Mouse (Mus musculus) embryonic fibroblast, embryonic 13.5 days (primary cell): ENCODE measurements around the gene Calr. TPM values are rescaled to one million over a fixed set of nuclear protein-coding genes. Genes with fewer than 3 reads are reported as not detected.

ENCODE experiments used
- H3K27ac ChIP-seq: 2 replicates; pipeline ENCODE4 v1.5.1; 2012; ENCODE audit warnings: low read length, control low read depth, inconsistent platforms; ENCODE audit not compliant: insufficient read depth
- H3K4me1 ChIP-seq: 2 replicates; pipeline ENCODE4 v1.6.1; 2011; ENCODE audit warnings: low read length; ENCODE audit not compliant: control insufficient read depth, insufficient read depth
- H3K4me3 ChIP-seq: 2 replicates; pipeline ENCODE4 v1.5.1; 2011; ENCODE audit warnings: mild to moderate bottlenecking, control low read depth, low read length; ENCODE audit not compliant: insufficient read depth
- CTCF ChIP-seq: IDR thresholded peaks from 2 replicates; pipeline ENCODE4 v1.5.1; 2011; ENCODE audit warnings: mild to moderate bottlenecking, control low read depth, low read length, moderate library complexity, borderline replicate concordance; ENCODE audit not compliant: insufficient read depth
- POLR2A ChIP-seq: IDR thresholded peaks from 2 replicates; pipeline ENCODE4 v1.6.1; 2011; ENCODE audit warnings: low read depth, mild to moderate bottlenecking, control low read depth, low read length, moderate library complexity
- polyA plus RNA-seq: library from polyadenylated mRNA; stranded (reverse); fragments of >200 nt; gene quantifications from 2 replicates; pipeline ENCODE4 v1.2.4, GENCODE M21; 2011; ENCODE audit warnings: low read depth; ENCODE audit not compliant: missing spikeins, insufficient read length

The Calr gene
- polyA plus RNA-seq, 1 experiment, result 1,201 TPM

DNA sequence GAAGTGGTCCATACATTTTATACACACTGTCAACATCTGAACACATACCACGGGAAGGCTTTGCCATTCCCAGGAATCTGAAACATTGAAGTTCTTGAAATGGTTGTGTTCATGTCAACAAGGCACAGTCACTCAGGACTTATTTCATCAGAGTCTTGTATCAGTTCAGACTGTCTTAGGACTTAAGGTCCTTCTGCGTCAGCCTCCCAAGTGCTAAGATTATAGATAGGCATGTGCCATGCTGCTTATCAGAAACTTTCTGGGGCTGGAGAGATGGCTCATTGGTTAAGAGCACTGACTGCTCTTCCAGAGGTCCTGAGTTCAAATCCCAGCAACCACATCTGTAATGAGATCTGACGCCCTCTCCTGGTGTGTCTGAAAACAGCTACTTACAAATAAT lies 27.6 kb upstream of the Calr start:
- TF ChIP-seq CTCF, result no peak
- TF ChIP-seq POLR2A, result no peak
- Histone ChIP-seq H3K4me1 (no peaks in the 10 kb centered on the region), H3K27ac (no peak overlapping the region), H3K4me3 (no peak overlapping the region)

DNA sequence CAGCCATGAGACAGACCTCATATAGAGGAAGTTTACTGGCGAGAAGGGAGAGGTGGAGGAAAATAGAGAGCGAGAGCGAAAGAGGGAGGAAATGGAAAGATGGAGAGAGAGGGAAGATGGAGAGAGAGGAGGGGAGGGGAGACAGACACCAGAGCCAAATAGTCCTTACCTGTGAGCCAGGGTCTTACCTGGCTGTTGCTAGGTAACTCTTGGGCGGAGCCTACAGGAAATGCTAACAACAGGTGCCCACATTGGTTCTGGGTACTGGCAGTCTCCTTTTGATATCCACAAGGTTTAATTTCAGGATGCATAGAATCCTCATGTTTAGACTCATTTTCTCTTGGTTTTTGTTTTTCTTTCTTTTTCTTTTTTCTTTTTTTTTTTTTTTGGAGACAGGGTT lies 26.3 kb upstream of the Calr start:
- Histone ChIP-seq H3K4me1 (no peaks in the 10 kb centered on the region), H3K27ac (no peak overlapping the region), H3K4me3 (no peak overlapping the region)
- TF ChIP-seq POLR2A (no peak), CTCF (no peak)

DNA sequence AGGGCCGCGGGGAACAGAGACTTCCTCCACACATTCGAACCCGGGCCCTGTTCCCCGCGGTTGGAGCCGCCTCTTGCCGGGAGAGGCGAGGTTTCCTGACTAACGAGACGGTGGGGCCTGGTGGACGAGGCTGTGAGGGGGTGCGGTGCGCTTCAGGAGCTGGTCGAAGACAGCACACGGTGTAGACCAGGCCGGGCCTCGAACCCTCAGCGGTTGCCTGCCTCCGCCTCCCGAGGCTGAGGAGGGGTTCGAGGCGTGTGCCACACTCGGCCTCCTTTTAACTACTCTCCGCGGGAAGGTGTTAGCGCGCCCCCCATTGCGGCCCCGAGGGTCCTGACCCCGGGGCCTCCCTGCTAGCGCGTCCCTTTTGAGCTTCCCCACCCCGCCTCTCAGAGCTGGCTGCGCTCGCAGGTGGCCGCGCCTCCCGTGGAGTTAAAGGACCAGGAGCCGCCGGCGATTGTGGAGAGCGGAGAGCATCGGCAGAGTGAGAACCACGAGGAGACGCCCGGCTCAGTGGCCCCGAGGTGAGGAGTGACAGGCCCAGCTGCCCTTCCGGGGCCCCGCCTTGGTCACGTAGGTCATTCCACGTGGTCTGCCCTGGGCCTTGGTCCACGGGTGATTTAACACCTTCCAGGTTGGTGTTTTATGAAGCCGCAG lies 25.7 kb upstream of the Calr start:
- no peak for TF ChIP-seq CTCF
- no peak for TF ChIP-seq POLR2A
- no peak overlapping the region for H3K27ac ChIP-seq
- H3K4me3 ChIP-seq, result 0 out of 2 replicates have a peak overlapping the region, but pooled peaks have one; percentile 7
- H3K4me1 ChIP-seq, result no peaks in the 10 kb centered on the region

DNA sequence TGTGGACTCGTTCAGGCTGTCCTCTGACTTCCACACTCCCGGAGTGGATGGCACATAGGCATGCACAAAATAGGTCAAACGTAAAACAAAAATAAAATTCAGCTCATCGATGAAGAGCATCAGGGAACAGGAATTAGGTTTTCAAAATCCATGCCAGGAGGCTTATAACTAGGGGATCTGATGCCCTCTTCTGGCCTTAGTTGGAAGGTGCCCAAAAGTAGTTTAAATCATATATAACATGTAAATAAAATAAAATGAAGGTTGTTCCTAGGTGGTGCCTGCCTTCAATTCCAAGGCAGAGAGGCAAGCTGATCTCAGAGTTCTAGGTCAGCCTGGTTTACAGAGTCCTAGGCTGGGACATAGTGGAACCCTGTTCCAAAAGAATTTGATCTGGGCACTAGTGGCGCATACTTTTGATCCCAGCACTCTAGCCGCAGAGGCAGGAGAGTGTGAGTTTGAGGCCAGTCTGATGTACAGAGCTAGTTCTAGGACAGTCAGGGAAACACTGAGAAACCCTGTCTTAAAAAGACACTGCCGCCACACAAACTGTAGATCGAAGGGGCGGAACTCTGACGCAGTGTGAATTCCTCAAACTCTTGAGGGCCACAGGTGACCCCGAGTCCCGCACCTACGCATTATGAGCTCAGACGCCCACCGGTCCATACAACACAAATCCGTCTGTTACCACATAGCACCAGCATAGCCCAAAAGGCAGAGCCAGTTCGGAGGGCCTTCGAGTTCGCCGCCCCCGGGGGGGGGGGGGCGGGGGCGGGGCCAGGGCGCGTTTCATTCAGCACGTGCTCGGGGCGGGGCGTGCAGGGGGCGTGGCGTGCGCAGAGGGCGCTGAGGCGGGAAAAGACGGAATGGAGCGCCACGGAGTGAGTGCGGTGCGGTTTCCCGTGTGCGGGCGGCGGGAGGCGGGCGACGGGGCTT lies 24.9 kb upstream of the Calr start, which contains the start of gene Syce2:
Gene Syce2, plus strand, starts transcription at position 736 of the 933 bp plus-strand sequence.
- no peak within 1 kb of the TSS for H3K27ac ChIP-seq
- TF ChIP-seq CTCF, result no peak
- TF ChIP-seq POLR2A, result peak; percentile 36; the same call in 1 of the 2 replicates
- no peaks in the 10 kb centered on the region for H3K4me1 ChIP-seq
- 0 out of 2 replicates have a peak within 1 kb of the TSS, but pooled peaks have one; percentile 7 for H3K4me3 ChIP-seq

DNA sequence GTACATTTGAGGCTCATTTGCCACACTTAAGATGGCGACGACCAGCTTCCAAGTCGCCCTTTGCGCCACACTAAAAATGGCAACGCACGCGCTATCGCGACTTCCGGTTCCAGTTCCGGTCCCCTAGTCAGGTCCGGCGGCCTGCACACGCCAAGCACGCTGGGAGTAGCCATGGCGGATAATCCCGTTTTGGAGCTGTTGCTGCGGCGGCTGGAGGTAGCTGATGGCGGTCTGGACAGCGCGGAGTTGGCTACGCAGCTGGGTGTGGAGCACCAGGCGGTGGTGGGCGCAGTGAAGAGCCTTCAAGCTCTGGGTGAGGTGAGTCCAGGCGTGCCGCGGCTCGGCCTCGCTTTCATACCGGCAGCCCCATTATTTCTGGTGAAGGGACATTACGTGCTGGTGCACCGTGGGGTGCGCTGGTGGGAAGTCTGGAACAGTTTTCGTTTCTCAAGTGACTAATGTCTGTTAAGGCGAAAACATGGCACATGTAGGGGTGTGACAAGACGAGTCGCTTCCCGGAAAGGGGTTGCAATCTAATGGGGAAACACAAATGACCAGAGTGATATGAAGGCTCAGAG lies 10.2 kb upstream of the Calr start, which contains the start of gene Farsa:
Gene Farsa, plus strand, starts transcription at position 126 of the 578 bp plus-strand sequence.
- Histone ChIP-seq H3K4me1 (peaks cover 7% of the 10 kb centered on the region; the same call in 1 of the 2 replicates), H3K4me3 (peak within 1 kb of the TSS; percentile 90), H3K27ac (peak within 1 kb of the TSS; percentile 11; the same call in 1 of the 2 replicates)
- TF ChIP-seq POLR2A (peak; percentile 99), CTCF (no peak)

DNA sequence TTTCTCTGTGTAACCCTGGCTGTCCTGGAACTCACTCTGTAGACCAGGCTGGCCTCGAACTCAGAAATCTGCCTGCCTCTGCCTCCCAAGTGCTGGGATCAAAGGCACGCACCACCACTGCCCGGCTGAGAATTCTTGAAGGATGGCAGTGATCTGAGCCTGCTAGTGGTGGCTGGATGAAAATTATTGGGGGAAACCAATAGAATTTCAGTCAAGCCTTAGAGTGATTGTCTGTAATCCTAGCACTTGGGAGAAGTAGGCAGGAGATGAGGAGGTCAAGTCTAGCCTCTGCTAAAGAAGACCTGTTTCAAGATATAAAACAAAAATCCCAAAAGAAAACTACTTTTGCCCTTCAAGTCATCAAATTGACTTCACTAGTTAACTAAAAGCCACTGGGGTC lies 9.7 kb upstream of the Calr start:
- Histone ChIP-seq H3K27ac (no peak overlapping the region), H3K4me3 (no peak overlapping the region), H3K4me1 (peaks cover 7% of the 10 kb centered on the region; the same call in 1 of the 2 replicates)
- TF ChIP-seq POLR2A, result no peak
- TF ChIP-seq CTCF, result no peak

DNA sequence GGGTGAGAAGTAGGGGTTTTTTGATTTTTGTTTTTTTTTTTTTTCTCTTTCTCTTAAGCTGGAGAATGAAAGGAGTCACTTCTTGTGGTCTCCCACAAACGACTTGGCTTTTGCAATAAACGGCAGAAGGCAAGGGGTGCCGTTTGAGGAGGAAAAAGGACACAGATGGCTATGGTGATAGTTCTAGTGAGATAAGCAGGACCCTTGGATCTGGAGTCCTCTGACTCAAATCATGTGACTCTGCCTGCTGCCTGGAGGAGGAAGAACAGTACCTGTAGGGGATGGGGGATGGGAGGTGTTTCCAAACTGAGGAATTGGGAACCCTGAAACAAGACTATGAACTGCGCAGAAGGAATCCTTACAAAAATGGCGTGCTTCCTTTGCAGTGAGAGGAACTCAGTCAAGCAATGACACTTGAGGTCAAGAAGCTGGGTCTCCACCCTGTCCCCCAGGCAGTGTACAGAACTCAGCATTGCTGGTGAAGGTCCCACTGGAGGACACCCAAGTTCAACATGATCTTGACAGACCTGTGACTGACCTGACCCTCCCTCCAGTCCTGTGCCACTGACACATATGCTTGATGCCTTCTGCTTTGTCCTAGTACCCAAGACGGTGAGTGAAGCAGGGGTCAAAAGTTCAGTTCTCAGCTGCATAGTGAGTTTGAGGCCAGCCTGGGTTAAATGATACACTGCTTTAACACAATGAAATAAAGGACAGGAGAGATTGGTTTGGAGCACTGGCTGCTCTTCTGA lies 1.1 kb upstream of the Calr start:
- TF ChIP-seq CTCF (no peak), POLR2A (no peak)
- Histone ChIP-seq H3K4me3 (peak overlapping the region; percentile 52; the same call in 1 of the 2 replicates), H3K4me1 (peaks cover 6% of the 10 kb centered on the region), H3K27ac (peak overlapping the region; percentile 15; the same call in 1 of the 2 replicates)

DNA sequence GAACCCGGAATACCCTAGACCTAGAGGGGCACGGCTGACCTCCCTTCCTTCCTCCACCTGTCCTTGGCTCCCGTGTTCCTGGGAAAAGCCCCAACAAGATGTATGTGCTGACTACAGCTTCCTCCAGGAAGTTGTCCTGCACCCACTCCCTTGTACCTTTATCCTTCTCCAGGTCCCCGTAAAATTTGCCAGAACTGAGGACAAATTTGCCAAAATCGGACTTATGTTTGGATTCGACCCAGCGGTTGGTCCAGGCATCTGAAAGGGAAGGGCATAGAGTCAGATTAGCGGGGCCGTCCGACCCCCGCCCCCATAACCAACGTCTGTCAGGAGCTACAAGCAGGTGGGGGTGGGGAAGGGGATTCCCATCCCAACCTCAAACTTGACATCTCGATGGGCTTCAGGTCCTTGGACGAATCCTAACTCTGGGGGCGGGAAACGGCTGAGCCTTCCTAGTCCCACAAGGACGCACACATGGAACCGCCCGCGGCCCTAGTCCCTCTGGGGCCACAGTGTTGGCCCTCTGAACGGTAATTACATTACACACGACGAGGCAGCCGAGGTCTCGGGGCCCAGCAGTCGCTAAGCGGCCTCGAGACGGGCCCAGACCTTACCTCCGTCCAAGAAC lies 526 bp downstream of the Calr start:
- TF ChIP-seq POLR2A (no peak), CTCF (no peak)
- H3K4me1 ChIP-seq, result peaks cover 6% of the 10 kb centered on the region
- H3K27ac ChIP-seq, result peak overlapping the region; percentile 23

More for the DNA sequence above, 526 bp downstream of the Calr start:
- H3K4me3 ChIP-seq, result peak overlapping the region; percentile 85
